Mouse (Mus musculus): ENCODE results near the gene Gm49336. TPM values are rescaled to one million over a fixed set of nuclear protein-coding genes. Genes with fewer than 3 reads are reported as not detected.

Gm49336 gene
- 52.3 and 54.3 TPM in 2 replicates for polyA plus RNA-seq (2012; rRNA removed)

GRCm38 (mm10) chr14:60251281-60252003 is at the start of gene Gm49336, which contains the start of gene Nupl1:
TSS of gene Gm49336 (minus strand) at chr14:60251507.
TSS of gene Nupl1 (minus strand) at chr14:60251431.
- TF ChIP-seq POLR2A (IDR thresholded peaks at IDR 0.05; ENCODE audit: borderline replicate concordance, extremely low read depth, insufficient read depth, insufficient read length, poor library complexity, severe bottlenecking) (peak; percentile 74), CTCF (IDR thresholded peaks at IDR 0.05; ENCODE audit: borderline replicate concordance, extremely low read depth, insufficient read depth, insufficient read length) (no peak)
- DNase-seq (ENCODE audit: low read depth): peak; percentile 100

GRCm38 (mm10) chr14:60301024-60301423 is 49.7 kb upstream of the Gm49336 start:
- peak; percentile 89 for DNase-seq (ENCODE audit: low read depth)
- no peak for TF ChIP-seq CTCF (IDR thresholded peaks at IDR 0.05; ENCODE audit: borderline replicate concordance, extremely low read depth, insufficient read depth, insufficient read length)
- TF ChIP-seq POLR2A (IDR thresholded peaks at IDR 0.05; ENCODE audit: borderline replicate concordance, extremely low read depth, insufficient read depth, insufficient read length, poor library complexity, severe bottlenecking): no peak

GRCm38 (mm10) chr14:60300224-60300991 is 49.1 kb upstream of the Gm49336 start:
- TF ChIP-seq POLR2A (IDR thresholded peaks at IDR 0.05; ENCODE audit: borderline replicate concordance, extremely low read depth, insufficient read depth, insufficient read length, poor library complexity, severe bottlenecking) (no peak), CTCF (IDR thresholded peaks at IDR 0.05; ENCODE audit: borderline replicate concordance, extremely low read depth, insufficient read depth, insufficient read length) (peak; percentile 55)
- DNase-seq (ENCODE audit: low read depth): peak; percentile 71

DNA sequence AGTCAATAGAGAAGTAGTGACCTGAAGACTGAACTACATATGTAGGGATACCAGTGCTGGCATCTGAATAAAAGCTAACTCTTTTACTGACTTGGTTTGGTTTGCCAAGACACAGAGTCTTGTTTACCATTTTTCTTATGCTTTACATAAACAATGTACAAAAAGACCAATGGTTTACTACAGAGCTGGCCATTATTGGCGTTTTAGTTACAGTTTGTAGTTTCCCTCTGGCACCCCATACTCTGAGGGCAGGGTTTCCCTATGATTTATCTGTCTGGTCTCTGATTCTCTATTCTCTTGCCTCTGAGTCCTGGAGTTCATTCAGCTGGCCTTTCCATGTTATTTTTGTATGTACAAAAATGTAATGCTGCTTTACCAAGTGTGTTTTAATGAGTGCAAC is 44.2 kb upstream of the Gm49336 start:
- DNase-seq (ENCODE audit: low read depth): no peak
- TF ChIP-seq CTCF (IDR thresholded peaks at IDR 0.05; ENCODE audit: borderline replicate concordance, extremely low read depth, insufficient read depth, insufficient read length) (no peak), POLR2A (IDR thresholded peaks at IDR 0.05; ENCODE audit: borderline replicate concordance, extremely low read depth, insufficient read depth, insufficient read length, poor library complexity, severe bottlenecking) (no peak)

DNA sequence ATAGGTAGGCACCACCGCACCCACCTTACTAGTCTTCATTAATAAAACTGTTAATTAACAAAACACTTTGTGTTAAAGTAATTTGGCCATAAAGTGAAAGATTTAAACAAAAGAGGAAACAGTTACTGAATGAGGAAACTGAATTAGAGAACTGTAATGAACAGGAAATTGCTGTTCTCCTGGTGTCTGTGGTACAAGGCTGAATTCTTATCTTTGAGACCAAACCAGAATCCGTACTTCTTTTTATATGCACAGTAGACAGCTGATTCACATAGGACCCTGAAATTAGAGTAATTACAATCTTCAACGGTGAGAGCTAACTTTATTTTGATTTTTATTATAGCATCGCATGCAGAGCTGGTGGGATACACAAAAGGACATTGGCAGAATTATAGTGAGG is 39.1 kb upstream of the Gm49336 start:
- DNase-seq (ENCODE audit: low read depth): no peak
- TF ChIP-seq POLR2A (IDR thresholded peaks at IDR 0.05; ENCODE audit: borderline replicate concordance, extremely low read depth, insufficient read depth, insufficient read length, poor library complexity, severe bottlenecking) (no peak), CTCF (IDR thresholded peaks at IDR 0.05; ENCODE audit: borderline replicate concordance, extremely low read depth, insufficient read depth, insufficient read length) (no peak)

DNA sequence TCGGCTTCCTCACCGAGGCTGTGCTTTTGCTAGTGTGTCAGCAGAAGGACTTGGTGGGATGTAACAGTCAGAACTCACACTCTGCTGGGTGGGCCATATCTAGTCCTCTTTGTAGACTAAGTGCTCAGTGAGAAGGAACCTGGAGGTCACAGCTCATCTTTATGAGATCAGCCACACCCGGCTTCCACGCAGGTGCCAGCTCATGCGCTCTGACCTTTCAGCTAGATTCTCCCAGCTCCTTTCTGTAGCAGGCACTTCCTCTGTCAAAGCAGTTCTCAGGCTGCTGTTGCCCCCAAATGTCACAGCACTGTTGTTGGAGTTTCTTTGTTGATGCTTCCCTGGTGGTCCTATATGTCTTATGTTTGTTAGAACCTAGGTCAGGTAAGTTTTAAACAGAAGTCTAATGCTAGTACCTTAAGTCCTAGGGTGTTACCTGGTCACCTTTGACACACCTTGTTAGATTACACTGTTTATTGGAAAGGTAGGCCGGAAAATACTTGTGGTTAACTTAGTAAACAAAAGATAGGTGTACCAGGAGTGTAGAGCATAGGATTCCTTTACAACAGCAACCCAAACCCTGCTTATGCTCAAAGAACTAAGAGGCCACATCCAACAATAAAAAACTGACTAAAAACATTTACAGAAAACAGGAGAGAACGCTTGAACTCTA is 35.0 kb upstream of the Gm49336 start:
- no peak for DNase-seq (ENCODE audit: low read depth)
- TF ChIP-seq POLR2A (IDR thresholded peaks at IDR 0.05; ENCODE audit: borderline replicate concordance, extremely low read depth, insufficient read depth, insufficient read length, poor library complexity, severe bottlenecking) (no peak), CTCF (IDR thresholded peaks at IDR 0.05; ENCODE audit: borderline replicate concordance, extremely low read depth, insufficient read depth, insufficient read length) (no peak)

DNA sequence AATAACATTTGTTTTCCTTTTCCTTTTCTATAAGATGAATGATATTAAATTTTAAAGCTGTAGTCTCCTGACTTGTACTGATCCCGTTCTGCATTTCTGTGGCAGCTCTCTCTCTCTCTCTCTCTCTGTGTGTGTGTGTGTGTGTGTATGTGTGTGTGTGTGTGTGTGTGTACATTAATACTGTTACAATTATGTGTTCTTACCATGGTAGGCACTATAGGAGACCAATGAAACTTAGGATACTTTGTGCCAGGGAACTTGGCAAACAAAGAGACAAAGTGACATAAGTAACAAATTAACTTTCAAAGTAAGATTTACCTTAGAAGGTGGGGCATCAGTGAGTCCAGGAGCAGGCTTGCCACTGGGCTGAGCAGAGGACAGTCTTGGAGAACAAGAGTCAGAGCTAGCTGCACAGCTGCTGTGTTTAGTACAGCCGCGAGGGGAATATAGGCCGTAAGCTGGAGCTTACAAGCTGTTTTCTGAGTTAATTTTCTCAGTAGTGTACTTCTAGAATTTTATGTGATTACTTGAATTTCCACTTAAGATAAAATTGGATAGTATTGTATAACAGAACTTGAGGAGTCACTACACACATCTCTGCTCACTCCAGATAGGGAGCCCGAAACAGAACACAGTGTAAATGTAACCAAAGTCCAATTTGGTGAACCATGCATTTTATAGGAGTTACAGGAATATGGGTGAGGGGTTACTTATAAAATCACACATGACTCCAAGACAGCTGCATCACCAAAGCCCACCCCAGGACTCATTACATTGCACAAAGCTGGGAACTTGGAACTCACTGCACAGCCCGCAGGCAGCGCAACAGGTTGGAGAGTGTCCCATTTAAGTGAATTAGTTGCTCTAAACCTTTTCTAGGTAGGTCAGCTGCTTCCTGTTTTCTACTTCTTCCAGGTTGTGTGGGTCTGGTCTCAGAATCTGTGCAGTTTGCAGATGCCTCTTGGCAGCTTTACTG is 24.3 kb upstream of the Gm49336 start:
- no peak for DNase-seq (ENCODE audit: low read depth)

GRCm38 (mm10) chr14:60273346-60273745 is 22.0 kb upstream of the Gm49336 start:
- no peak for DNase-seq (ENCODE audit: low read depth)
- no peak for TF ChIP-seq POLR2A (IDR thresholded peaks at IDR 0.05; ENCODE audit: borderline replicate concordance, extremely low read depth, insufficient read depth, insufficient read length, poor library complexity, severe bottlenecking)

More for the DNA sequence above, 24.3 kb upstream of the Gm49336 start:
- TF ChIP-seq CTCF (IDR thresholded peaks at IDR 0.05; ENCODE audit: borderline replicate concordance, extremely low read depth, insufficient read depth, insufficient read length) (no peak), POLR2A (IDR thresholded peaks at IDR 0.05; ENCODE audit: borderline replicate concordance, extremely low read depth, insufficient read depth, insufficient read length, poor library complexity, severe bottlenecking) (no peak)

DNA sequence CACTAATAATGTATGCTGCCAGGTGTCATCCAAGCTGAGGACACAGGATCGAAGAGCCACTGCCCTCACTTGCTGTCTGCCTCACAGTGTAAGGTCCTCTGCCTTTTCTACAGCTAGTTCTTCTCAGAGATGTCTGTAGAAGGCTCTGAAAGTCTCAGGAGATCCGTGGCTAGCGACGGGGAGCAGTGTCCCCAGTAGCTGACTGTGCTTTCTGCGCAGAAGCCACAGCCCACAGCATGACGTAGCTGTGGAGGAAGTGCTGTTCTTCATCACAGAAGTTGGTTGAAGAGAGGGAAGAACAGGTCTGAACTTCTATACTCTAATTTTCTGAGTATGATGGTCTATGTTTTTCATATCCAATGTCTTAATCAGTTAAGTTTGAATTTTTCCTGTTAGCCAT is 18.0 kb upstream of the Gm49336 start:
- DNase-seq (ENCODE audit: low read depth): no peak
- TF ChIP-seq CTCF (IDR thresholded peaks at IDR 0.05; ENCODE audit: borderline replicate concordance, extremely low read depth, insufficient read depth, insufficient read length): no peak
- no peak for TF ChIP-seq POLR2A (IDR thresholded peaks at IDR 0.05; ENCODE audit: borderline replicate concordance, extremely low read depth, insufficient read depth, insufficient read length, poor library complexity, severe bottlenecking)
